21 mouse cellular contexts compared by ENCODE assay signal in genomic region chrX:130473133-130473532, GRCm38 (mm10).
"Had no signal": no experiment of that assay in that cellular context is flagged by ENCODE, and none has a peak within 500 bp of the region (broad histone marks: within the 10 kb centered on the region; RNA-seq: fewer than 3 reads in every experiment).

No protein-coding gene starts in this region.

- H3K4me2 ChIP-seq: liver, embryonic 13.5 days; midbrain, embryonic 11.5 days; neural tube, embryonic 12.5 days; neural tube, embryonic 15.5 days had no signal

- DNase-seq: kidney, adult 18-20 months; kidney, adult 9 months; kidney, postnatal 25 days; layer of hippocampus, adult 9-11 months; liver, embryonic 13.5 days; lung, adult 2 months; midbrain, embryonic 14.5 days; right cerebral cortex, adult 18-20 months; right cerebral cortex, postnatal 14 days; right cerebral cortex, postnatal 4 days; thymus, adult 2 months; thymus, postnatal 14 days; thymus, postnatal 4 days had no signal

- ATAC-seq: intestine, embryonic 16.5 days had no signal

- H3K4me3 ChIP-seq: layer of hippocampus, adult 2 months; left cerebral cortex, adult 2 months; liver, embryonic 13.5 days; neural tube, embryonic 12.5 days; neural tube, embryonic 15.5 days had no signal

- H3K27ac ChIP-seq: kidney, postnatal 0 days; layer of hippocampus, adult 2 months; left cerebral cortex, adult 2 months; liver, embryonic 13.5 days; neural tube, embryonic 12.5 days; neural tube, embryonic 15.5 days; stomach, postnatal 0 days had no signal

- H3K9me3 ChIP-seq: liver, embryonic 13.5 days; neural tube, embryonic 12.5 days; neural tube, embryonic 15.5 days had no signal

- H3K4me1 ChIP-seq: liver, embryonic 13.5 days; neural tube, embryonic 12.5 days; neural tube, embryonic 15.5 days had no signal

- H3K36me3 ChIP-seq: liver, embryonic 13.5 days; neural tube, embryonic 12.5 days; neural tube, embryonic 15.5 days had no signal

- H3K27me3 ChIP-seq: liver, embryonic 13.5 days; neural tube, embryonic 12.5 days; neural tube, embryonic 15.5 days had no signal

- H3K9ac ChIP-seq: liver, embryonic 13.5 days; neural tube, embryonic 12.5 days; neural tube, embryonic 15.5 days had no signal
